Mouse (Mus musculus): ENCODE measurements at regions not wholly inside any gene's neighbourhood (a gene's known extent, or its start where the extent isn't known, plus 50 kb on each side); places are given as distances from the start of the nearest gene placed in this dataset.

DNA sequence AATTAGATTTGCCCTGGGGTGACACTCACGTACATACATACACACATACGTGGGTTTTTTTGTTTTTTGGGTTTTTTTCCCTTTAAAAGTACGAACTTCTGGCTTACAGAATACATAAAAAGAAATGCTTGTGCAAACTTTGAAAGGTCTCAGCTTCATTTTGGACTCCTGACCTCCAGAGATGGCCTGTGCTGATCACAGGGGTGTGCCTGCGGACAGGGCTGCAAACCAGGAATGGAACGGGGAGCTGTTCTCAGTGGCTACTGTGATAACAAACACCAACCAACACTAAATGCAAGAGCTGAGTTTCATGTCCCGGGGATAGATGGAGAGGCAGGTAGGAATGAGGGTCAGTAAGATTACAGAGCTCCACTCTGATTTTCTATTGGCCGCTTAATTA lies 134.3 kb upstream of the Man2a1 start:
- Histone ChIP-seq H3K36me3 (ENCODE audit: control insufficient read depth, insufficient read depth, low read length, poor library complexity, severe bottlenecking) (no peaks in the 10 kb centered on the region), H3K27ac (ENCODE audit: insufficient read depth, low read length) (no peak overlapping the region), H3K9me3 (replicated peaks; ENCODE audit: control insufficient read depth, insufficient read depth, low read length, poor library complexity, severe bottlenecking) (no peaks in the 10 kb centered on the region), H3K27me3 (ENCODE audit: control insufficient read depth, insufficient read depth, low read length, poor library complexity, severe bottlenecking) (no peaks in the 10 kb centered on the region; the same call in 1 of the 2 replicates), H3K4me1 (ENCODE audit: control insufficient read depth, insufficient read depth, low read length) (no peaks in the 10 kb centered on the region), H3K9ac (ENCODE audit: low read depth, poor library complexity, severe bottlenecking) (no peak overlapping the region), H3K4me3 (ENCODE audit: low read depth, low read length) (no peak overlapping the region)
- TF ChIP-seq CTCF (IDR thresholded peaks at IDR 0.05; ENCODE audit: low read depth, low read length) (no peak), EP300 (IDR thresholded peaks at IDR 0.05; ENCODE audit: insufficient read depth, low read depth, low read length) (no peak), POLR2A (IDR thresholded peaks at IDR 0.05; ENCODE audit: insufficient read depth, low read length) (no peak)

GRCm38 (mm10) chr17:64466746-64467145 lies 133.8 kb upstream of the Man2a1 start:
- Histone ChIP-seq H3K9ac (ENCODE audit: low read depth, poor library complexity, severe bottlenecking) (no peak overlapping the region), H3K9me3 (replicated peaks; ENCODE audit: control insufficient read depth, insufficient read depth, low read length, poor library complexity, severe bottlenecking) (no peaks in the 10 kb centered on the region), H3K36me3 (ENCODE audit: control insufficient read depth, insufficient read depth, low read length, poor library complexity, severe bottlenecking) (no peaks in the 10 kb centered on the region), H3K4me3 (ENCODE audit: low read depth, low read length) (no peak overlapping the region; the same call in 1 of the 2 replicates), H3K4me1 (ENCODE audit: control insufficient read depth, insufficient read depth, low read length) (no peaks in the 10 kb centered on the region), H3K27ac (ENCODE audit: insufficient read depth, low read length) (no peak overlapping the region), H3K27me3 (ENCODE audit: control insufficient read depth, insufficient read depth, low read length, poor library complexity, severe bottlenecking) (no peaks in the 10 kb centered on the region; the same call in 1 of the 2 replicates)
- no peak for TF ChIP-seq POLR2A (IDR thresholded peaks at IDR 0.05; ENCODE audit: insufficient read depth, low read length)
- no peak for TF ChIP-seq CTCF (IDR thresholded peaks at IDR 0.05; ENCODE audit: low read depth, low read length)
- no peak for TF ChIP-seq EP300 (IDR thresholded peaks at IDR 0.05; ENCODE audit: insufficient read depth, low read depth, low read length)

- Histone ChIP-seq H3K27me3 (ENCODE audit: control insufficient read depth, insufficient read depth, low read length, poor library complexity, severe bottlenecking) (no peaks in the 10 kb centered on the region; the same call in 1 of the 2 replicates), H3K9me3 (replicated peaks; ENCODE audit: control insufficient read depth, insufficient read depth, low read length, poor library complexity, severe bottlenecking) (no peaks in the 10 kb centered on the region), H3K4me3 (ENCODE audit: low read depth, low read length) (peak overlapping the region; percentile 19), H3K27ac (ENCODE audit: insufficient read depth, low read length) (no peak overlapping the region), H3K9ac (ENCODE audit: low read depth, poor library complexity, severe bottlenecking) (no peak overlapping the region), H3K36me3 (ENCODE audit: control insufficient read depth, insufficient read depth, low read length, poor library complexity, severe bottlenecking) (no peaks in the 10 kb centered on the region), H3K4me1 (ENCODE audit: control insufficient read depth, insufficient read depth, low read length) (no peaks in the 10 kb centered on the region)
- no peak for TF ChIP-seq CTCF (IDR thresholded peaks at IDR 0.05; ENCODE audit: low read depth, low read length)
- TF ChIP-seq EP300 (IDR thresholded peaks at IDR 0.05; ENCODE audit: insufficient read depth, low read depth, low read length): no peak
- TF ChIP-seq POLR2A (IDR thresholded peaks at IDR 0.05; ENCODE audit: insufficient read depth, low read length): no peak
Observed at GRCm38 (mm10) chr17:64467297-64467696, 133.2 kb upstream of the Man2a1 start.

- no peaks in the 10 kb centered on the region; the same call in 1 of the 2 replicates for H3K27me3 ChIP-seq (ENCODE audit: control insufficient read depth, insufficient read depth, low read length, poor library complexity, severe bottlenecking)
- TF ChIP-seq POLR2A (IDR thresholded peaks at IDR 0.05; ENCODE audit: insufficient read depth, low read length) (no peak), CTCF (IDR thresholded peaks at IDR 0.05; ENCODE audit: low read depth, low read length) (no peak), EP300 (IDR thresholded peaks at IDR 0.05; ENCODE audit: insufficient read depth, low read depth, low read length) (no peak)
- no peak overlapping the region for H3K9ac ChIP-seq (ENCODE audit: low read depth, poor library complexity, severe bottlenecking)
- no peak overlapping the region for H3K27ac ChIP-seq (ENCODE audit: insufficient read depth, low read length)
- no peak overlapping the region for H3K4me3 ChIP-seq (ENCODE audit: low read depth, low read length)
- no peaks in the 10 kb centered on the region for H3K36me3 ChIP-seq (ENCODE audit: control insufficient read depth, insufficient read depth, low read length, poor library complexity, severe bottlenecking)
- H3K4me1 ChIP-seq (ENCODE audit: control insufficient read depth, insufficient read depth, low read length): no peaks in the 10 kb centered on the region
- no peaks in the 10 kb centered on the region for H3K9me3 ChIP-seq (replicated peaks; ENCODE audit: control insufficient read depth, insufficient read depth, low read length, poor library complexity, severe bottlenecking)
Observed at GRCm38 (mm10) chr17:64469754-64470400, 130.7 kb upstream of the Man2a1 start.

DNA sequence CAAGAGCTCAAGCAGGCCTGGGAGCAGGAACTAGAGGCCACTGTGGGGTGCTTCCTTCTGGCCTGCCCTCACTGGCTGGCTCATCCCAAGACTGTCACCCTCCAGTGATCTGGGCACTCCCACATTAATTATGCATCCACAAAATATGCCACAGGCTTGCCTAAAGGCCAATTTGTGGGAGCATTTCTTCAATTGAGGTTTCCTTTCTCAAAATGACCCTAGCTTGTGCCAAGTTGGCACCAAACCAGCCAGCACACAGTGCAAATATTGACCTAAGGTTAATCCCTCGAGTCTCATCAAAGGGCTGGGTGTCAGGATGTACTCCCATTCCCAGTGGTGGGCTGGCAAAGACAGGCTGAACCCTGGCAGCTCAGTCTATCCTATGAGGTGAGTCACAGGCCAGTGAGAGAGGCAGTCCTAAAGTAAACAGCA lies 119.9 kb upstream of the Man2a1 start:
- H3K9ac ChIP-seq (ENCODE audit: low read depth, poor library complexity, severe bottlenecking): no peak overlapping the region
- no peaks in the 10 kb centered on the region for H3K36me3 ChIP-seq (ENCODE audit: control insufficient read depth, insufficient read depth, low read length, poor library complexity, severe bottlenecking)
- no peaks in the 10 kb centered on the region for H3K9me3 ChIP-seq (replicated peaks; ENCODE audit: control insufficient read depth, insufficient read depth, low read length, poor library complexity, severe bottlenecking)
- H3K27ac ChIP-seq (ENCODE audit: insufficient read depth, low read length): no peak overlapping the region
- no peak for TF ChIP-seq CTCF (IDR thresholded peaks at IDR 0.05; ENCODE audit: low read depth, low read length)
- TF ChIP-seq EP300 (IDR thresholded peaks at IDR 0.05; ENCODE audit: insufficient read depth, low read depth, low read length): no peak
- TF ChIP-seq POLR2A (IDR thresholded peaks at IDR 0.05; ENCODE audit: insufficient read depth, low read length): no peak
- no peaks in the 10 kb centered on the region for H3K4me1 ChIP-seq (ENCODE audit: control insufficient read depth, insufficient read depth, low read length)
- no peak overlapping the region for H3K4me3 ChIP-seq (ENCODE audit: low read depth, low read length)
- H3K27me3 ChIP-seq (ENCODE audit: control insufficient read depth, insufficient read depth, low read length, poor library complexity, severe bottlenecking): no peaks in the 10 kb centered on the region

GRCm38 (mm10) chr17:64484835-64485234 lies 115.7 kb upstream of the Man2a1 start:
- H3K9me3 ChIP-seq (replicated peaks; ENCODE audit: control insufficient read depth, insufficient read depth, low read length, poor library complexity, severe bottlenecking): no peaks in the 10 kb centered on the region
- H3K27ac ChIP-seq (ENCODE audit: insufficient read depth, low read length): no peak overlapping the region
- no peak overlapping the region for H3K4me3 ChIP-seq (ENCODE audit: low read depth, low read length)
- H3K27me3 ChIP-seq (ENCODE audit: control insufficient read depth, insufficient read depth, low read length, poor library complexity, severe bottlenecking): no peaks in the 10 kb centered on the region
- H3K9ac ChIP-seq (ENCODE audit: low read depth, poor library complexity, severe bottlenecking): no peak overlapping the region
- no peaks in the 10 kb centered on the region for H3K36me3 ChIP-seq (ENCODE audit: control insufficient read depth, insufficient read depth, low read length, poor library complexity, severe bottlenecking)
- H3K4me1 ChIP-seq (ENCODE audit: control insufficient read depth, insufficient read depth, low read length): no peaks in the 10 kb centered on the region
- TF ChIP-seq EP300 (IDR thresholded peaks at IDR 0.05; ENCODE audit: insufficient read depth, low read depth, low read length) (no peak), POLR2A (IDR thresholded peaks at IDR 0.05; ENCODE audit: insufficient read depth, low read length) (no peak), CTCF (IDR thresholded peaks at IDR 0.05; ENCODE audit: low read depth, low read length) (no peak)

Measured in ES-Bruce4 (cell line).